Mouse (Mus musculus) ES-Bruce4 (cell line): ENCODE measurements around the gene Ppa1.

Experiments used
- CTCF ChIP-seq: IDR thresholded peaks from one replicate; pipeline ENCODE4 v1.8.1; 2011; ENCODE audit warnings: low read depth, low read length
- EP300 ChIP-seq: IDR thresholded peaks from 2 replicates; pipeline ENCODE4 v1.6.1; 2011; ENCODE audit warnings: low read depth, low read length; ENCODE audit not compliant: insufficient read depth
- POLR2A ChIP-seq: IDR thresholded peaks from one replicate; pipeline ENCODE4 v1.8.1; 2011; ENCODE audit warnings: low read length; ENCODE audit not compliant: insufficient read depth

- TF ChIP-seq POLR2A (no peak), CTCF (no peak), EP300 (no peak)
These were observed 40.1 kb upstream of the Ppa1 start for GRCm38 (mm10) chr10:61608233-61608632.
